Mouse (Mus musculus) midbrain, embryonic 11.5 days (tissue): ENCODE measurements around the gene Ntan1. TPM values are rescaled to one million over a fixed set of nuclear protein-coding genes. Genes with fewer than 3 reads are reported as not detected.

ENCODE experiments used
- ATAC-seq: fragments of 200-750 bp; cut with Nextera tagmentation; 2 replicates; pipeline ENCODE4 v1.8.0; 2017; ENCODE audit warnings: moderate TSS enrichment, moderate library complexity; ENCODE audit not compliant: low FRiP score
- DNase-seq: peaks from one replicate; pipeline ENCODE4 v3.0.0; 2015; ENCODE audit warnings: low spot score; ENCODE audit errors: missing footprints
- H3K27ac ChIP-seq: fragments of 300-500 bp; sonication (generic); 2 replicates; pipeline ENCODE4 v1.5.1; 2014; ENCODE audit warnings: low read depth, low read length
- H3K27me3 ChIP-seq: fragments of 300-500 bp; sonication (generic); 2 replicates; pipeline ENCODE4 v1.6.1; 2014; ENCODE audit warnings: mild to moderate bottlenecking, low read length, moderate library complexity, mixed read lengths; ENCODE audit not compliant: control insufficient read depth, insufficient read depth
- H3K36me3 ChIP-seq: fragments of 300-500 bp; sonication (generic); 2 replicates; pipeline ENCODE4 v1.6.1; 2014; ENCODE audit warnings: mild to moderate bottlenecking, low read length, moderate library complexity, mixed read lengths; ENCODE audit not compliant: control insufficient read depth, insufficient read depth
- H3K4me1 ChIP-seq: fragments of 300-500 bp; sonication (generic); 2 replicates; pipeline ENCODE4 v1.6.1; 2014; ENCODE audit warnings: low read length; ENCODE audit not compliant: control insufficient read depth, insufficient read depth
- H3K4me2 ChIP-seq: fragments of 300-500 bp; sonication (generic); 2 replicates; pipeline ENCODE4 v1.6.1; 2014; ENCODE audit warnings: mild to moderate bottlenecking, moderate library complexity
- H3K4me3 ChIP-seq: fragments of 300-500 bp; sonication (generic); 2 replicates; pipeline ENCODE4 v1.5.1; 2014; ENCODE audit warnings: low read depth, low read length
- H3K9ac ChIP-seq: fragments of 300-500 bp; sonication (generic); 2 replicates; pipeline ENCODE4 v1.6.1; 2014; ENCODE audit warnings: low read length
- H3K9me3 ChIP-seq: fragments of 300-500 bp; sonication (generic); 2 replicates; pipeline ENCODE4 v1.6.1; 2016; ENCODE audit warnings: low read length; ENCODE audit not compliant: control insufficient read depth
- WGBS: fragments of 180-500 bp; shearing (Covaris S2); extraction: QIAGEN DNeasy Blood & Tissue Kit; methylation state at CpG from one replicate; pipeline ENCODE4 v1.1.7; 2014; 5-methylcytosine and 5-hydroxymethylcytosine counted together
- microRNA-seq: library from miRNA; unstranded; fragments of <30 nt; microRNA quantifications from one replicate; pipeline ENCODE4, GENCODE M21; 2017
- polyA plus RNA-seq: library from polyadenylated mRNA; unstranded; fragments of >200 nt; fragmentation: Nextera tagmentation; extraction: Ambion mirVana; gene quantifications from 2 replicates; pipeline ENCODE4 v1.2.1, GENCODE M21; 2014

Gene Ntan1
- polyA plus RNA-seq, 1 experiment from 2014 or later = 167 TPM

DNA sequence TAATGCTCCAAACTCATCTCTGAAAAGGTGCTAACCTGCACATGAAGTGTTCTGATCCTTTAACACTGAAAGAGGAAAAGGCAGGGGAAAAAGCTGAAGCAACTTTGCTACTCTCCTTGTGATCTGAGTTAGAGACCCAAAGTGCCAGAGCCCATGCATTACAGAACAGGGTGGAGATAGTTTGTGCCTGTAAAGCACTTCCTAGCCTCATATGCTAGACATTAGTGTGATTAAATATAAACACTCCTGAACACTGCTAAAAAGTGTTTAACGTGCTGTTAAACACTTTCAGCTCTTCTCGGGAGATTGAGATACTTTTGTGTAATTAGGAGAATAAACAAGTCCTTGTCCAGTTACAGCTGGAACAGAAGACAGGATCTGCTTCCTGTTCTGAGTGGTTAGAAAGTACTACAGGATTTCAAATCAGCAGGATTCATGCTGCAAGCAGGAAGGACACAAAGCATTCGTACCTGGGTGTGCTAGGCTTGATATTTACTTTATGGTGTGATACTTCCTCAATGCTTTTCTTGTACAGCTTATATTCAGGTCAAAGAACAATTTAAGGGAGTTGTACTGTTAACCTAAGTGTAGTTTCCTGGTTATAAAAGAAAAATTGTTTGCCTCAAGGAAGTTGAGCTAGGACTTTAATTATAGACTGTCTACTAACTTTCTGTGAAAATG lies 64.6 kb downstream of the Ntan1 start:
- no peaks in the 10 kb centered on the region for H3K9me3 ChIP-seq
- H3K9ac ChIP-seq = no peak overlapping the region
- 84% methylated on average over 3 of the region's 3 CpGs for WGBS
- H3K36me3 ChIP-seq = no peaks in the 10 kb centered on the region
- H3K4me1 ChIP-seq = no peaks in the 10 kb centered on the region
- H3K4me2 ChIP-seq = no peak overlapping the region
- no peak overlapping the region for H3K27ac ChIP-seq
- DNase-seq (no peak), ATAC-seq (no peak)
- no peak overlapping the region for H3K4me3 ChIP-seq
- H3K27me3 ChIP-seq = no peaks in the 10 kb centered on the region

Small RNA genes lying within 50 kb of the gene (microRNA-seq; reads per million reads assigned to microRNA genes)
- not detected for gene Gm27734

Other genes with a start within 250 kb of the Ntan1 start
- gene Parn, start 150.7 kb upstream of the Ntan1 start, polyA plus RNA-seq = 44.1 and 45.9 TPM in 2 replicates
- gene Bfar, start 147.0 kb upstream of the Ntan1 start, polyA plus RNA-seq = 41.6 and 43.3 TPM in 2 replicates
- gene 3110001I22Rik, start 146.9 kb upstream of the Ntan1 start, polyA plus RNA-seq = 11.5 and 12.6 TPM in 2 replicates
- 0.19 and 0.36 TPM in 2 replicates for gene Pla2g10, start 87.9 kb upstream of the Ntan1 start, polyA plus RNA-seq
- gene Rrn3, start 38.1 kb upstream of the Ntan1 start, polyA plus RNA-seq = 107 and 118 TPM in 2 replicates
- 68.0 and 76.1 TPM in 2 replicates for gene Pdxdc1, start 84.3 kb downstream of the Ntan1 start, polyA plus RNA-seq
- gene Mpv17l, start 84.3 kb downstream of the Ntan1 start, polyA plus RNA-seq = 3.4 and 4.1 TPM in 2 replicates
- 25.3 and 28.1 TPM in 2 replicates for gene 2900011O08Rik, start 167.8 kb downstream of the Ntan1 start, polyA plus RNA-seq
- gene Ifitm7, start 168.0 kb downstream of the Ntan1 start, polyA plus RNA-seq = 0.23 and 0.74 TPM in 2 replicates